Mouse (Mus musculus) ES-Bruce4 (cell line): Measurements from ENCODE around the gene Msi2. TPM values are rescaled to one million over a fixed set of nuclear protein-coding genes. Genes with fewer than 3 reads are reported as not detected.

Experiments
- H3K27ac ChIP-seq: 2 replicates; pipeline ENCODE4 v1.5.1; 2012; ENCODE audit warnings: low read length, inconsistent platforms; ENCODE audit not compliant: insufficient read depth
- H3K27me3 ChIP-seq: 2 replicates; pipeline ENCODE4 v1.6.1; 2012; ENCODE audit warnings: mild to moderate bottlenecking, low read length, inconsistent platforms; ENCODE audit not compliant: control insufficient read depth, poor library complexity, insufficient read depth, severe bottlenecking
- H3K36me3 ChIP-seq: 2 replicates; pipeline ENCODE4 v1.6.1; 2012; ENCODE audit warnings: inconsistent platforms, mild to moderate bottlenecking, low read length, moderate library complexity; ENCODE audit not compliant: control insufficient read depth, poor library complexity, insufficient read depth, severe bottlenecking
- H3K4me1 ChIP-seq: one replicate; pipeline ENCODE4 v1.8.1; 2011; ENCODE audit warnings: low read length; ENCODE audit not compliant: control insufficient read depth, insufficient read depth
- H3K4me3 ChIP-seq: 2 replicates; pipeline ENCODE4 v1.5.1; 2011; ENCODE audit warnings: low read depth, mild to moderate bottlenecking, low read length
- H3K9ac ChIP-seq: 2 replicates; pipeline ENCODE4 v1.6.1; 2012; ENCODE audit warnings: low read depth, mild to moderate bottlenecking, inconsistent platforms; ENCODE audit not compliant: poor library complexity, severe bottlenecking
- H3K9me3 ChIP-seq: replicated peaks from 2 replicates; pipeline ENCODE4 v1.6.1; 2012; ENCODE audit warnings: mild to moderate bottlenecking, low read length, inconsistent platforms; ENCODE audit not compliant: control insufficient read depth, poor library complexity, insufficient read depth, severe bottlenecking
- CTCF ChIP-seq: IDR thresholded peaks from one replicate; pipeline ENCODE4 v1.8.1; 2011; ENCODE audit warnings: low read depth, low read length
- EP300 ChIP-seq: IDR thresholded peaks from 2 replicates; pipeline ENCODE4 v1.6.1; 2011; ENCODE audit warnings: low read depth, low read length; ENCODE audit not compliant: insufficient read depth
- POLR2A ChIP-seq: IDR thresholded peaks from one replicate; pipeline ENCODE4 v1.8.1; 2011; ENCODE audit warnings: low read length; ENCODE audit not compliant: insufficient read depth
- polyA plus RNA-seq: library from polyadenylated mRNA; stranded (reverse); fragments of >200 nt; gene quantifications from 2 replicates; pipeline ENCODE4 v1.2.4, GENCODE M21; 2011; ENCODE audit warnings: low read depth; ENCODE audit not compliant: missing spikeins, insufficient read depth, insufficient read length

Gene Msi2
- polyA plus RNA-seq, 1 experiment: 110 TPM

GRCm38 (mm10) chr11:88318850-88319249 is 399.5 kb downstream of the Msi2 start:
- H3K9me3 ChIP-seq: no peaks in the 10 kb centered on the region
- no peak overlapping the region for H3K27ac ChIP-seq
- H3K4me3 ChIP-seq: no peak overlapping the region
- no peak for TF ChIP-seq POLR2A
- no peak for TF ChIP-seq CTCF
- TF ChIP-seq EP300: no peak
- no peaks in the 10 kb centered on the region for H3K27me3 ChIP-seq
- no peaks in the 10 kb centered on the region for H3K4me1 ChIP-seq
- H3K9ac ChIP-seq: no peak overlapping the region
- H3K36me3 ChIP-seq: no peaks in the 10 kb centered on the region

GRCm38 (mm10) chr11:88315393-88315792 is 402.9 kb downstream of the Msi2 start:
- H3K36me3 ChIP-seq: no peaks in the 10 kb centered on the region
- H3K27ac ChIP-seq: no peak overlapping the region
- no peaks in the 10 kb centered on the region for H3K27me3 ChIP-seq
- H3K9me3 ChIP-seq: no peaks in the 10 kb centered on the region
- H3K4me3 ChIP-seq: no peak overlapping the region
- TF ChIP-seq POLR2A (no peak), EP300 (no peak), CTCF (no peak)
- no peak overlapping the region for H3K9ac ChIP-seq
- H3K4me1 ChIP-seq: no peaks in the 10 kb centered on the region

- Histone ChIP-seq H3K27ac (no peak overlapping the region), H3K27me3 (no peaks in the 10 kb centered on the region), H3K9ac (no peak overlapping the region), H3K4me3 (no peak overlapping the region), H3K9me3 (no peaks in the 10 kb centered on the region), H3K36me3 (no peaks in the 10 kb centered on the region), H3K4me1 (no peaks in the 10 kb centered on the region)
- TF ChIP-seq EP300 (no peak), CTCF (no peak), POLR2A (no peak)
These were observed 403.8 kb downstream of the Msi2 start for GRCm38 (mm10) chr11:88314471-88314870.

- Histone ChIP-seq H3K4me3 (no peak overlapping the region), H3K4me1 (peaks cover 1% of the 10 kb centered on the region), H3K9me3 (no peaks in the 10 kb centered on the region), H3K27ac (no peak overlapping the region), H3K36me3 (no peaks in the 10 kb centered on the region), H3K27me3 (no peaks in the 10 kb centered on the region), H3K9ac (no peak overlapping the region)
- TF ChIP-seq CTCF (no peak), EP300 (no peak), POLR2A (no peak)
These were observed 404.8 kb downstream of the Msi2 start for GRCm38 (mm10) chr11:88313512-88313911.

- no peaks in the 10 kb centered on the region for H3K27me3 ChIP-seq
- no peak overlapping the region for H3K27ac ChIP-seq
- H3K4me1 ChIP-seq: peaks cover 4% of the 10 kb centered on the region
- no peaks in the 10 kb centered on the region for H3K9me3 ChIP-seq
- H3K36me3 ChIP-seq: no peaks in the 10 kb centered on the region
- H3K4me3 ChIP-seq: no peak overlapping the region
- no peak overlapping the region for H3K9ac ChIP-seq
- TF ChIP-seq CTCF (no peak), EP300 (no peak), POLR2A (no peak)
These were observed 406.7 kb downstream of the Msi2 start for GRCm38 (mm10) chr11:88311606-88312005.

- Histone ChIP-seq H3K9ac (no peak overlapping the region), H3K4me1 (peaks cover 4% of the 10 kb centered on the region), H3K36me3 (no peaks in the 10 kb centered on the region), H3K9me3 (no peaks in the 10 kb centered on the region), H3K4me3 (no peak overlapping the region), H3K27me3 (no peaks in the 10 kb centered on the region), H3K27ac (no peak overlapping the region)
- TF ChIP-seq CTCF: no peak
- no peak for TF ChIP-seq POLR2A
- no peak for TF ChIP-seq EP300
These were observed 407.5 kb downstream of the Msi2 start for GRCm38 (mm10) chr11:88310773-88311172.
